Mouse (Mus musculus) left cerebral cortex, postnatal 36 days (tissue): ENCODE measurements around the gene Urgcp. TPM values are rescaled to one million over a fixed set of nuclear protein-coding genes. Genes with fewer than 3 reads are reported as not detected.

ENCODE experiments used
- DNase-seq, 2 experiments: peaks; one replicate each; pipeline ENCODE4 v3.0.0; 2021 to 2022; ENCODE audit warnings: low spot score in 2 of 2, mixed read lengths in 1 of 2
- intact Hi-C: fragments of 180-260 bp; cut with DNase I; formaldehyde crosslinking; loops from one replicate; pipeline ENCODE4 v1.15.1; 2025
- total RNA-seq, 2 experiments: library from RNA; stranded (reverse); gene quantifications; 2 replicates each; pipeline ENCODE4 v1.2.3; 2021

Urgcp gene
- total RNA-seq, 2 experiments from 2014 or later = 65.6 to 75.2 TPM

DNA sequence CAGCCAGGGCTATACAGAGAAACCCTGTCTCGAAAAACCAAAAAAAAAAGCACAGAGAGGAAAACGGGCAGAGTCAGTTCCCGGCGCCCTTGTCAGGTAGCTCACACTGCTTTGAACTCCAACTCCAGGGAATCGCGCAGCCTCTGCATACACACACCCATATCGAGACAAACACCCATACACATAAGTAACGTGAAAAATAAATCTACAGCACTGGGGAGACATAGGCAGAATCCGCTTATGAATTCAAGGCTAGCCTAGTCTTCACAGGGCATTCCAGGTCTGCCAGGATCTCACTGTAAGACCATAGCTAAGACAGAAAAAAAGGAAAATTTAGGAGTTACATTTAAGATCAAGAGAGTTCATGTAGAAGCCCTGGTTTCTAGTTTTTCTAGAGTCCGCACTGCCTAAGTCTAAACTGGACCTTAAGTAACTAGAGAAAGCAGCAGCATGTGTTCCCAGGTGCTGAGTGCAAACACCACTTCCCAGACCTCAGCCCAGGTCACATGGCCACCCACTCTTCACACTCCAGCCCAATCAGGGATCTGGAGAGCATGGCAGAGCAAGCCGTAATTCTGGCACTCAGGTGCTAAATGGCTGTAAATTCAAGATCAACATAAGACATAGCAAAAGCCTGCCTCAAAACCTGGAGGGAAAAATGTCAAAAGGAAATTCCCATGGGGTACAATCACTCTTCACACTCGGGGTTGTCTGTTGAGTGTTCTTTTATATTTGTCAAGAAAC is 43.4 kb downstream of the Urgcp start:
- DNase-seq = no peak

DNA sequence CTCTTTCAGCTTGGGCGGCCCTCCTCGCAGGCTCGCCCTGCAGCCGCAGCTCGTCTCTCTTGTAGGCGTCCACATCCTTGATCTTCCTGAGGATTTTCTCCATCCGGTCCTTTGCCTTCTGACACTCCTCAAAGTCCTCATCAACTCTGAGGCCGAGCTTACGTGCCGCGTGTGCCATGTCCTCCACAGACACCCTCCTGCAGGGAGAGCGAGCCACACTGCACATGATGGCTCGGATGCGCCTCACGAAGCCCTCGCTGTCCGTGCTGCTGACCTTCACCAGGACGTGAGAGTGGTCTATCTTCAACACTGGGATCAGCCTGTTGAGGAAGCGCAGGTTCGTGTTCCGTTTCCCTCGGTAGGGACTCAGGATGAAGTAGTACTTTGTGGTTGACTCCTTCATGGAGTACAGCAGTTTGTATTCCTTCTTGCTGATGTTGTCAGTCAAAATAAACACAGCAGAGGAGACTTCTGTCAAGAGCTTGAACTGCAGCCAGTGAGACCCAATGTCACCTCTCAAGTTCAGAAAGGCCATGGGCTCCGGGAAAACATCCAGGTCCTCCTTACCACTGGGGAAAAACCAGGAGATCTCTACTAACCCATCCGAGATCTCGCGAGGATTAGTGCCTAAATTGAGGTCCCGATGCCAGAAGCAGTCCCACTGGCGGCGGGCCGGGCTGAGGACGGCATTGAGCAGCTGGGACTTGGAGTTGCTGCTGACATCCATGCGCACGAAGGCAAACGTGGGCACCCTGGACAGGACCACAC is 45.1 kb downstream of the Urgcp start:
- no peak for DNase-seq
- intact Hi-C loops = no loop called here

More for the DNA sequence above, 43.4 kb downstream of the Urgcp start:
- intact Hi-C loops = no loop called here

DNA sequence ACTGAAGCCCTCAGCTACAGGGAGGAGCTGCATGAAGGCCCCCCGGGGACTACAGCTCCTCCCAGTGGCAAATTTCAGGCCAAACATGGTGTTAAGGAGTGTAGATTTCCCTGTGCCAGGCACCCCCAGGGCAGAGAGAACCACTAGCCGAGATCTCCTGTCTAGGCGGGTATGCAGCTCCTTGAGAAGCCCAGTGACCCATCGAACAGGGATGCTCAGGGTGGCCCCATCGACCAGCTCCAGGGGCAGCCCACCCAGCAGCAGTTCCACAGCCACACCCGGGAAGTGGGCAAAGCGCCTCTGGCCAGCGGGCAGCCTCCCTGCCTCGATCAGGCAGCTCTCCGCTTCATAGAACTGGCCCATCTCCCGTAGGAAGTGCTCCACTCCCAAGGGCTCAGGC is 45.9 kb downstream of the Urgcp start:
- intact Hi-C loops = no loop called here

DNA sequence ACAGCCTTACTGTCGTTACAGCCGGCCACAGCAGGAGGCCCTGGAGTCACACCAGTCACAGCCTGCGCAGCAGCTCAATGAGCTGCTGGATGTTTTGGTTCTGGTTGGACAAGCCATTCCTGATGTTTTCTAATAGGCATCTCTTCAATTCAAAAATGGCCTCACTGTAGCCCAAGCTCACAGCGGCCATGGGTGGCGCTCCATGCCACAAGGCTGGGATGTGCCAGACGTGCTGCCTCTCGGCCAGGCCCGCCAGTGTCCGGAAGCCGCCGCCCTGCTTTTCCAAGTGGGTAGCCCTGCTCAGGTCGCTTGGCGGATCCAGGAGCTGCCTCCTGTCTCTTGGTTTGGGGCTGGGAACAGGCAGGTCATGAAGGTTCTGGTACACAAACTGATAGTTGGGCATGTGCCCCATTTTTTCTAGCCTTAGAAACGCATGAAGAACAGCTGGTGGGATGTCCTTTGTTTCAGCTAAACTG is 46.5 kb downstream of the Urgcp start, which contains the start of gene Mrps24:
Gene Mrps24, minus strand, starts transcription at position 51 of the 476 bp plus-strand sequence.
- intact Hi-C loops = no loop called here
- no peak for DNase-seq

More for the DNA sequence above, 45.9 kb downstream of the Urgcp start:
- no peak for DNase-seq

DNA sequence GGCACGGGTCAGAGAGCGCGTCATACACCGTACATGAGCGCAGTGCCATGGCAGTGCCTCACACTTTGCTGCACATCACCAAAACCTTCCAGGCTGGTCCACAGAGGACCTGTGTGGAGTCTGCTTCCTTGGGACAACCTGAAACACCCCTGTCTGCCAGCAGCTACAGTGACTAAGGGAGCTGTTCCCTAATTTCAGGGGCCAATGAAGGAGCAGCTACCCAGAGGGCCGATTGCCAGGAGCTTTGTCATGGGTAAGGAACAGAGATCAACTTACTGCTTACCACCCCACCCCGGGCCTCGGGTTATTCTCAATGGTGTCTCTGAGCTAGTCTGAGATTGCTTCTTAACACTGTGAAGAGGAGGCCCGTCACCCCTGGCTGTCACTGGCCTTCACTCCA is 47.0 kb downstream of the Urgcp start:
- no peak for DNase-seq
- intact Hi-C loops = no loop called here

DNA sequence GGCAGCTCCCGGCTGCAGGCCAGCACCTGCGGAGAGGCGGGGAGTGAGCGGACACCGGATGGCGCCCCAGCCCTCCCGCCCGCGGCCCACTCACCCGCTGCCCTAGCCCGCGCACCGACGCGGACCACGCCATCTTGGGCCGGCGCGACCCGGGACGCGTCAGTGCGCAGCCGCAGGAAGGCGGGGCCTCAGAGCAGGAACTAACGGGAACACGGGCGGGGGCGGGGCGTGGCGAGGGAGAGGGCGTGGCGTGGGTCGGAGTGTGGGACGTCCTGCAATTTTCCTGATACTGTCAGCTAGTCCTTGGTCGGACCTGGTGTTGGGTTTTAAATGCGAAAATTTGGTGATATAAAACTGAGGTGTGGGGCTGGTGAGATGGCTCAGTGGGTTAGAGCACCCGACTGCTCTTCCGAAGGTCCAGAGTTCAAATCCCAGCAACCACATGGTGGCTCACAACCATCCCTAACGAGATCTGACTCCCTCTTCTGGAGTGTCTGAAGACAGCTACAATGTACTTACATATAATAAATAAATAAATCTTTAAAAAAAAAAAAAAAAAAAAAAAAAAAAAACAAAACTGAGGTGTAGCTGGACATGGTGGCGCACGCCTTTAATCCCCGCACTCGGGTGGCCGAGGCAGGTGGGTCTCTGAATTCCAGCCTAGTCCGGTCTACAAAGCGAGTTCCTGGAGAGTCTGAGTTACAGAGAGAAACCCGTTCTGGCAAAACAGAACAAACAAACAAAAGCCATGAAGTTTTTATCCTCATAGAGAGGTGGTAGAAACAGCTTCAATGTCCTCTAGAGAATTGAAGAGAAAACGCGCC is 54.4 kb downstream of the Urgcp start:
- DNase-seq = peak; percentile 82 to 87
- intact Hi-C loops = no loop called here

DNA sequence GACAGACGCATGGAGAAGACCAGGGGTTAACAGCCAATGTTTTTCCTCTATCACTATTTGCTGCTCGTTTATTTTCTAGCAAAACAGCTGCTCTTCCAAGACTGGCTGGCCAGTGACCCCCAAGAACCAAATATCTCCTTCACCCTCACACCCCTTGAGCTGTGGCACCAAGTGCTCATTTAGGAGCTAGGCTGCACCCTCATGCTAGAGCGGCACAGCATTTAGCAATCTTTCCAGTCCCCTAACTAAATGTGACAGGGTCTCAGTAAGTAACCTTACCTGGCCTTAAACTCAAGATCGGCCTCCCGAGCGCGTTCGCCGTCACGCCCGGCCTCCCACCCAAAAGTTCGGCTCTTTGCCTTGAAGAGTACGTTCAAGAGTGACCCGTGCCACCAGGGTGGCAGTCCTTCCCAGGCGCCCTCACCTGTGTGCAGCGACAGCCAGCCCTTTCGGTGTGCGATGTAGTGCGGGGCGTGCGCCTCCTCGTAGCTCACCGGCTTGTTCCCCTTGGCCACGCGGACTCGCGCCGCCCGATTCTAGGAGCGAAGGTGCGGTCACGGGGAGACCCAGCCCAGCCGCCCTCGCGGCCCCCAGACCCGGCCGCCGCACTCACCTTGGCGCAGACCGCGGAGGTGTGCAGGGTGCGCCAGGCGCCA is 55.2 kb downstream of the Urgcp start:
- DNase-seq = peak in 1 of 2 experiments; percentile 60
- intact Hi-C loops = no loop called here

DNA sequence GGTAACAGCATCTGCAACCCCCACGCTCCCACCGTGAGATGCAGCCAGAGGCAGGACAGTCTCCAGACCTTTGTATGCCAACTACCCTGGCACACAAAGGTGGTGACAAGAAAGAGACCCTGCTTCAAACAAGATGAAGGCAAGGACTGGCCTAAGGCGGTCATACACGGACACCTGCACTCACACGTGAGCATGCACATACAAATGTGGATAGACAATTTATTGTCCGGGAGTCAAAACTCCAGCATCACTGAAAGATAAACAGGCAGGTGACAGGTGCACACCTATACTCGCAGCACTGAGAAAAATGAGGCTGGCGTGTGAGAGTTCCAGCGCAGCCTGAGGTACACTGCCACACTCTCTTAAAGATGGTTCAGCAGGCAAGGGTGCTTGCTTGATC is 56.2 kb downstream of the Urgcp start:
- intact Hi-C loops = no loop called here
- DNase-seq = no peak

DNA sequence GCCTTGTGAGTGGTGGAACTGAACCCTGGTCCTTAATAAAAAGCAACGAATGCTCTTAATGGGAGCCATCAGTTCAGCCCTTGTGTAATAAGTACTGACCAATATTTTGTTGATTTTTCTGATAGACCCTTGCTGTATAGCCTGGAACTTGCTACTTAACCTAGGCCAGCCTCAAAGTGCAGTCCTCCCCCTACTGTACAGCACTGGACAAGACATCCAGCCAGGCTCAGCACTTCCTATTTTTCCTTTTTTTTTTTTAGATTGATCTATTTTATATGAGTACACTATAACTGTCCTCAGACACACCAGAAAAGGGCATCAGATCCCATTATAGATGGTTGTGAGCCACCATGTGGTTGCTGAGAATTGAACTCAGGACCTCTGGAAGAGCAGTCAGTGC is 58.8 kb downstream of the Urgcp start:
- intact Hi-C loops = no loop called here
- no peak for DNase-seq

DNA sequence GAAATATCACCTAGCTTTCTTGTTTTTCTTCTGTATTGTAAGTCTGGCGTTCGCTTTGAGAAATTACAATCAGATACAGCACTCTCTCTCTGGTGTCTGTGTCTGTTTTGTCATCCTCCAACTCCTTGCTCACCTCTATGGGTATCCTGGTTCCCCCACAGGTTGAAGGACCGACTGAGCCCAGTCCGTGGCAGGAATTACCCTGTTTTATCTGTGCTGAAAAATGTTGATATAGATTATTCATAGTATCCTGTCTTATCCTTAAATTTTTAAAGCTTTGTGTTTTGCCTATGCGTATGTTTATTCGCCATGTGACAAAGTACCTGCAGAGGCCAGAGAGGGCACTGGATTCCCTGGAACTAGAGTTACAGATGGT is 59.2 kb downstream of the Urgcp start:
- intact Hi-C loops = no loop called here
- no peak for DNase-seq

DNA sequence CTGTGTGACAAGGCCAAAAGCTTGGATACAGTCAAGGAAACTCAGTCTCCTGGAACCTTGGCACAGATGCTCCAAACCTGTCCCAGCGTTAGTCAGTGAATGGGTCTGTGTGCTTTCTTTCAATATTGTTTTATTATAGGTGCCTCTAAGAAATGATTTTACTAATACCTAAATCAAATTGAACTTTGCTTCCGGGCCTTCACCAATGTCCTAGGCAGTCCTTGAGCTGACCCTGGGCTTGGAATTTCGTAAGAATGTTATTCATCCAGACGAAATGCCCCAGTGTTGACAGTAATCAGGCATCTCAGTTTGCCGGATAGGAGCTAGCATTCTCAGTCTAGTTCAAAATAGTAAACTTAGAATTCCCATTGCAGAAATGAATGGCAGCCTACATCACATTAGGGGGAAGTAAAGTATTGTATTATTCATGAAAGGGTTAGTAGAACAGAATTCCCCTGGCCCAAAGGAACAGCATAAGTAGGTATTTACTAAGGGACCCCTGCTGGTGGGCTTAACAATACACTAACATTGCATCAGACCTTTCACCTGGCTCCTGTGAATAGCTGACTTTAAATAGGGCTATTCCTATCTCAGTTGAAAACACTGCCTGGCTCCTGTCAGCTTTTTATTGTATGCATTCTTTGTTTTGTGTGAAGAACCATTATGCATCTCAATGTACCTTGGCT is 59.8 kb downstream of the Urgcp start:
- intact Hi-C loops = no loop called here
- DNase-seq = no peak

DNA sequence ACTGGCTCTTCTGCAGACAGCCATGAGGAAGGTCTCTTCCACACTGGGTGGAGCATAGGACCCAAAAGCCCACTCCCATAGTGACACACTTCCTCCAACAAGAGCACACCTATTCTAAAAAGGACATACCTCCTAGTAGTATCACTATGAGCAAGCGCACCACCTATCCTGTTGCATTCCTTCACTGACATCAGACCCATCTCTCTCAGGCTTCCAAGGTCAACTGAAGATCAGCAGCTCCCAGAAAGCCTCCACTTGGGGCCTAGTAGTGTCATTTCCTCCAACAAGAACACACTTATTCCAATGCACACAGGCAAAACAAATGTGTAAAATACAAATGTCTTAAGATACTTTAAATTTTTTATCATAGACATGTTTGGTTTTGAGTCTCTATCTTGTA is 60.4 kb downstream of the Urgcp start:
- DNase-seq = no peak
- intact Hi-C loops = no loop called here

DNA sequence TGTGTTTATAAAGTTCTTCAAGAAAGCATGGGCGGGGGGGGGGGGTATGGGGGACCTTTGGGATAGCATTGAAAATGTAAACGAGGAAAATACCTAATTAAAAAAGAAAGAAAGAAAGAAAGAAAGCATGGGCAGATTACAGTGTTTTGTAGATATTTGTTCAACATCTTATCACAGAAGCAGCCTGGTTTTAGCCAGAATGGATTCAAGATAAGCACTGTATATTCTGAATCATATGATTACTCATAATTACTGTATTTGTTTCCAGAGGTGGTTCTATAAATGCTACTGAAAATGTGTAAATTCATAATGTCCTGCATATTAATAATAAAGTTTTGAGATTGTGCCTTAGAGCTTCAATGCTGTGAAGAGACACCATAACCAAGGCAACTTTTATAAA is 60.9 kb downstream of the Urgcp start:
- intact Hi-C loops = no loop called here
- no peak for DNase-seq

DNA sequence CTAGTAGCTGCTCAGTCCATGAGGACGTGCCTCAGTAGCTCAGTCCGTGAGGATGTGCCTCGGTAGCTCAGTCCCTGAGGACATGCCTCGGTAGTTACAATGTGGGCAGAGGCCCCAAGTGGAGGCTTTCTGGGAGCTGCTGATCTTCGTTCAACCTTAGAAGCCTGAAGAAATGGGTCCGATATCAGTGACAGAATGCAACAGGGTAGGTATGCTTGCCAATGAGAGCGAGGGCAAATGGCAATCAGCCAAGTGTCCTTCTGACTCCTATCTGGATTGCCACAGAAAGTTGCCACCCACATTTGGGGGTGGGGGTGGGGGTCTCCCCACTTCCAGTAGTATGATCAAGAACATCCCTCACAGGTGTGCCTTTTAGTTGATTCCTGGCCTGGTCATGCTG is 61.4 kb downstream of the Urgcp start:
- DNase-seq = no peak
- intact Hi-C loops = no loop called here

DNA sequence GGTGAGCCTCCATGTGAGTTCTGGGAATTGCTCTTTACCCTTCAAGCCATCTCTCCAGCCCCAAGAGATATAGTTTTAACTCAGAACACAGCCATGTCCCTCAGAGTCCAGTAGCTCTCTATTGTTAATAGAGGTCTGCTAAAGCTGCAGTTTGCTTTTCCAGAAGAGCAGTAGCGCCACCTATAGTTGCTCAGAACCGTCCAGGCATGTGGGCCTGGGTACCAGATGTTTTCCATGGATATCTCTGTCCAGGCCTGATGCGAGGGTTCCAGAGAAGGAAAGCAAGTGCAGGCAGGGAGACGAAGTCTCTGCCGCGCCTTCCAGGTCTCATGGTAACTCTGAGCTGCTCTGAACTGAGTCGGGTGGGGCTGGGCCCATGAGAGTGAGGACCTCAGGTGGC is 70.4 kb downstream of the Urgcp start:
- intact Hi-C loops = loop anchor here (2.0 kb wide), 1 partner anchor 207 kb away; no protein-coding TSS in a partner anchor
- DNase-seq = no peak

DNA sequence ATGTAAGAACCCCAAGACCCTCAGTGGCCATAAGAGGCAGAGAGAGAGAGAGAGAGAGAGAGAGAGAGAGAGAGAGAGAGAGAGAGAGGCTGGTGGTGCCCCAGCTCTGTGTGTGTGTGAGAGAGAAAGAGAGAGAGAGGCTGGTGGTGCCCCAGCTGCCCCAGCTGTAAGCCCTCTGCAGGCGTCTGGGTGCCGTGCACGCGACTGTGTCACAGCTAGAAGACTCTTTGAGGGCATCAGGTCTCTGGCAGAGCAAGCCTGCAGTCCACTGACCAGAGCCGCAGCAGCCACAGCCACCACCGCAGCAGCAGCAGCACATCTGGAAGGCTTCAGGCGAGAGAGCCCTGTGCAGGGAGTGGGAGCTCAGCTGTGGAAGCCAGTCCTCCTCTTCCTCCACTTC is 77.9 kb downstream of the Urgcp start:
- no peak for DNase-seq
- intact Hi-C loops = no loop called here

DNA sequence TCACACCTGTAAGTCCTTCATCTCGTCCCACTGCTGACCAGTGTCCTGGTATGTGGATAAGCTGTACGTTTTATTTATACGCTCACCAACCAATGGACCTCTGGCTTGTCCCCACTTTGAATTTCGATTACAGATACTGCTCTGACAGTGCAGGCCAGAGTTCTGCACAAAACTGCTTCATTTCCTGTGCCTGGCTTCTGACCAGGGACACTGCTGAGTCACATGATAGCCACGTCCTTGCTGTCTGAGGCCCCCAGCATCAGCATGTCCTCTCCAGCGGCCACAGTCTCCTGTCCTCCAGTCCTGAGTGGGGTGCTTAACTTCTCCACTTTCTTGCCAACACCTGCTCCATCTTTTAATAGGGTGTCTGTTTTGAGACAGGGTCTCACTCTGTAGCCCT is 79.6 kb downstream of the Urgcp start:
- intact Hi-C loops = no loop called here
- no peak for DNase-seq
